Mouse (Mus musculus): Measurements from ENCODE around the gene Ttc25. TPM values are rescaled to one million over a fixed set of nuclear protein-coding genes. Genes with fewer than 3 reads are reported as not detected.

Gene Ttc25
- polyA plus RNA-seq, 1 experiment from 2014 or later, result 1.0 TPM

DNA sequence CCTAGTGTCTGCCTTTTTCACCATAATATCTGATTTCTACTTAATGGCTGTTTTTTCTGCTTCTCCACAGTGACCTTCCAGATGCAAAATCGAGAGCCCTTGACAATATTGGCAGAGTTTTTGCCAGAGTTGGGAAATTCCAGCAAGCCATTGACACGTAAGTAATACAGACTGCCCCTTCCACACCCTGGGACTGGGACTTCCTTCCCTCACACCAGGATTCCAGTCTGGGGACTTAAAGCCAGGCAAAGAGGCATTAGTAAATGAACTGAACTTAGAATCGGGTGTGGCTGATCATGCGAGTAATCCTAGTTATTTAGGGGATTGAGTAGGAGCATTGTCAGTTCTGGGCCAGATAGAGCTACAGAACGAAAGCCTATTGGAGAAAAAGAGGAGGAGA, 16.3 kb downstream of the Ttc25 start:
- H3K4me3 ChIP-seq (ENCODE audit: control insufficient read depth in 1 of 2, insufficient read depth in 1 of 2, low read depth in 1 of 2, low read length in 2 of 2), result no peak overlapping the region
- no peak for ATAC-seq (ENCODE audit: insufficient number of reproducible peaks, insufficient read depth, low FRiP score, low read depth)
- no peaks in the 10 kb centered on the region for H3K36me3 ChIP-seq (ENCODE audit: control insufficient read depth, insufficient read depth, low read length)
- no peaks in the 10 kb centered on the region for H3K27me3 ChIP-seq (ENCODE audit: control insufficient read depth, insufficient read depth, low read length)
- WGBS, result 72% methylated on average over 5 of the region's 5 CpGs
- H3K4me2 ChIP-seq (ENCODE audit: low read length), result no peak overlapping the region
- H3K27ac ChIP-seq (replicated peaks in 1 of 2; ENCODE audit: control insufficient read depth in 1 of 2, insufficient read depth in 1 of 2, low read depth in 2 of 2, low read length in 2 of 2), result no peak overlapping the region
- H3K9ac ChIP-seq (ENCODE audit: low read length), result no peak overlapping the region
- no peaks in the 10 kb centered on the region for H3K9me3 ChIP-seq (ENCODE audit: control insufficient read depth, low read length)
- no peaks in the 10 kb centered on the region for H3K4me1 ChIP-seq (ENCODE audit: control insufficient read depth in 2 of 2, insufficient read depth in 2 of 2, low read length in 2 of 2)

DNA sequence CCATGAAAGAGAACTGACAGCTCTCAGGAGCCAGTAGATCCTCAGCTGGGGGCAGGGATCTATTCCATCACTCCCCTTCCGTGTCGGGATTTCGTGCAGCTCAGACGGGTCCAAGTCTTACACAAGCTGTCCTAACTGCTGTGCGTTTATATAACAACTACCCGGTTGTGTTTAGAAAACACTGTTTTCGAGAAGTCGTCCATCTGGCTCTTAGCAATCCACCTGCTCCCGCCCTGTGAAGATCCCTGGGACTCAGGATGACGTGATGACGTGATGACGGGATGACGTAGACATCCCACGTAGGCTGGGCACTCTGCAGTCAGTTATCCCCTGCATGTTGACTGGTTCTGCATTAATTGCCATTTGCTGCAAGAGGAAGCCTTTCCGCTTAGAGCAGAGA, 18.9 kb downstream of the Ttc25 start:
- Histone ChIP-seq H3K4me1 (ENCODE audit: control insufficient read depth in 2 of 2, insufficient read depth in 2 of 2, low read length in 2 of 2) (no peaks in the 10 kb centered on the region), H3K9ac (ENCODE audit: low read length) (no peak overlapping the region), H3K4me3 (ENCODE audit: control insufficient read depth in 1 of 2, insufficient read depth in 1 of 2, low read depth in 1 of 2, low read length in 2 of 2) (no peak overlapping the region), H3K36me3 (ENCODE audit: control insufficient read depth, insufficient read depth, low read length) (no peaks in the 10 kb centered on the region), H3K4me2 (ENCODE audit: low read length) (no peak overlapping the region), H3K27me3 (ENCODE audit: control insufficient read depth, insufficient read depth, low read length) (no peaks in the 10 kb centered on the region), H3K27ac (replicated peaks in 1 of 2; ENCODE audit: control insufficient read depth in 1 of 2, insufficient read depth in 1 of 2, low read depth in 2 of 2, low read length in 2 of 2) (no peak overlapping the region), H3K9me3 (ENCODE audit: control insufficient read depth, low read length) (no peaks in the 10 kb centered on the region)
- WGBS, result 62% methylated on average over 15 of the region's 15 CpGs
- ATAC-seq (ENCODE audit: insufficient number of reproducible peaks, insufficient read depth, low FRiP score, low read depth), result no peak

DNA sequence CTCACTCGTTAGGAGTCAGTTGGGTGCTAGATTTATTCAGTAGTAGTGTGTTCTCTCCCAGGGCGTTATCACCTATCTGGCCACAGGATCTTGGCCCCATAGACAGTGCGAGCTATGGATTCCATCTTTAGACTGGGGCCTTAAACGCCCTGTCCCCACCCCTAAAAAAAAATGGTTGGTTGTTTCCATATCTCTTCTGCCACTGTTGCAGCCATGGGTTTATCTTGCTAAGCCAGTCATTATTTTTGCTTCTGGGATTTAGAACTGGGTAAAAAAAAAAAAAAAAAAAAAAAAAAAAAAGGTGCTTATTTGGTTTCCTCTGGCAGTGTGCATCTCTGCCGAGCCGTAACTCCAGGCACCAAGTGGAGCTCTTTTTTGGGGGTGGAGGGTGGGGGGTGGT, 19.3 kb downstream of the Ttc25 start:
- Histone ChIP-seq H3K27ac (replicated peaks in 1 of 2; ENCODE audit: control insufficient read depth in 1 of 2, insufficient read depth in 1 of 2, low read depth in 2 of 2, low read length in 2 of 2) (no peak overlapping the region), H3K9me3 (ENCODE audit: control insufficient read depth, low read length) (no peaks in the 10 kb centered on the region), H3K27me3 (ENCODE audit: control insufficient read depth, insufficient read depth, low read length) (no peaks in the 10 kb centered on the region), H3K9ac (ENCODE audit: low read length) (no peak overlapping the region), H3K4me2 (ENCODE audit: low read length) (no peak overlapping the region), H3K36me3 (ENCODE audit: control insufficient read depth, insufficient read depth, low read length) (no peaks in the 10 kb centered on the region), H3K4me3 (ENCODE audit: control insufficient read depth in 1 of 2, insufficient read depth in 1 of 2, low read depth in 1 of 2, low read length in 2 of 2) (no peak overlapping the region), H3K4me1 (ENCODE audit: control insufficient read depth in 2 of 2, insufficient read depth in 2 of 2, low read length in 2 of 2) (no peaks in the 10 kb centered on the region)
- 83% methylated on average over 6 of the region's 6 CpGs for WGBS
- ATAC-seq (ENCODE audit: insufficient number of reproducible peaks, insufficient read depth, low FRiP score, low read depth), result no peak

DNA sequence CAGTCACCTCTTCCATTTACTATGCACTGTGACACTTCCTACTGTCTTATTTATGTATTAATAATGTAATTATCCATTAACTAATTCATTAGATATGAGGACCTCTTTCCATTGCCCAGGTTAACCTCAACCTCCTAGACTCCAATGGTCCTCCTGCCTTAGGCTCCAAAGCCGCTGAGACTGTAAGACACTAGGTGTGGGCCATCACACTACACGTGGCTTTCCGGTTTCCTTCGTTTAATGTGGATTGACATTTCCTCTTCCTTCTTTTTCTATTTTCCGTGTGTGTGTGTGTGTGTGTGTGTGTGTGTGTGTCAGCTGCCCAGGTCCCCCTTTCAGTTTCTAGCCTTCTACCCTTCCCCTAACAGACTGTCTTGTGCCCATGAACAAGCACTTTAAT, 21.8 kb downstream of the Ttc25 start:
- H3K36me3 ChIP-seq (ENCODE audit: control insufficient read depth, insufficient read depth, low read length), result no peaks in the 10 kb centered on the region
- 68% methylated on average over 5 of the region's 5 CpGs for WGBS
- H3K27me3 ChIP-seq (ENCODE audit: control insufficient read depth, insufficient read depth, low read length), result no peaks in the 10 kb centered on the region

DNA sequence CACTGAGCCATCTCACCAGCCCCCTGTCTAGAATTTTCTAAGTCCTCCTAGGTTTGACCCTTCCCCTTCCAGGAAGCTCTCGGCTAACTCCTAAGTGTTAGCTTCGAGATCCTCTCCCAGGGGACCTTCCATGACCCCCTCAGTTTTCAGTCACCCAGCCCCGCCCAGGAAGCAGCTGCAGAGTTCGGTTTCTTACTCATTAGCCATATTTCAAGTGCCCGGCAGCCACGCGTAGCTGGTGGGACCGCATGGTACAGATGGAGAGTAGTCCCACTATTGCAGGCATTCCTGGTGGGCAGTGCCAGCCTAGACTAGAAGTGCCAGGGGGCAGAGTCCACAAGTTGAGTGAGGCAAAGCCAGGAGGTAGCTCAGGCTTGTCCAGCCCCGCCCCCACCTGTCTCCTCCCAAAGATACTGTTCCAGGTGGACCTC, 22.4 kb downstream of the Ttc25 start:
- Histone ChIP-seq H3K9ac (ENCODE audit: low read length) (no peak overlapping the region), H3K4me2 (ENCODE audit: low read length) (no peak overlapping the region), H3K36me3 (ENCODE audit: control insufficient read depth, insufficient read depth, low read length) (no peaks in the 10 kb centered on the region), H3K4me1 (ENCODE audit: control insufficient read depth in 2 of 2, insufficient read depth in 2 of 2, low read length in 2 of 2) (peaks cover 5 to 10% of the 10 kb centered on the region in 2 experiments), H3K4me3 (ENCODE audit: control insufficient read depth in 1 of 2, insufficient read depth in 1 of 2, low read depth in 1 of 2, low read length in 2 of 2) (no peak overlapping the region), H3K27me3 (ENCODE audit: control insufficient read depth, insufficient read depth, low read length) (no peaks in the 10 kb centered on the region), H3K27ac (replicated peaks in 1 of 2; ENCODE audit: control insufficient read depth in 1 of 2, insufficient read depth in 1 of 2, low read depth in 2 of 2, low read length in 2 of 2) (no peak overlapping the region), H3K9me3 (ENCODE audit: control insufficient read depth, low read length) (no peaks in the 10 kb centered on the region)
- 70% methylated on average over 9 of the region's 9 CpGs for WGBS
- ATAC-seq (ENCODE audit: insufficient number of reproducible peaks, insufficient read depth, low FRiP score, low read depth), result no peak

More for the DNA sequence above, 21.8 kb downstream of the Ttc25 start:
- H3K27ac ChIP-seq (replicated peaks in 1 of 2; ENCODE audit: control insufficient read depth in 1 of 2, insufficient read depth in 1 of 2, low read depth in 2 of 2, low read length in 2 of 2), result no peak overlapping the region
- H3K9me3 ChIP-seq (ENCODE audit: control insufficient read depth, low read length), result no peaks in the 10 kb centered on the region
- H3K4me2 ChIP-seq (ENCODE audit: low read length), result no peak overlapping the region
- H3K4me3 ChIP-seq (ENCODE audit: control insufficient read depth in 1 of 2, insufficient read depth in 1 of 2, low read depth in 1 of 2, low read length in 2 of 2), result no peak overlapping the region
- H3K9ac ChIP-seq (ENCODE audit: low read length), result no peak overlapping the region
- ATAC-seq (ENCODE audit: insufficient number of reproducible peaks, insufficient read depth, low FRiP score, low read depth), result no peak
- peaks cover 5 to 10% of the 10 kb centered on the region in 2 experiments for H3K4me1 ChIP-seq (ENCODE audit: control insufficient read depth in 2 of 2, insufficient read depth in 2 of 2, low read length in 2 of 2)

DNA sequence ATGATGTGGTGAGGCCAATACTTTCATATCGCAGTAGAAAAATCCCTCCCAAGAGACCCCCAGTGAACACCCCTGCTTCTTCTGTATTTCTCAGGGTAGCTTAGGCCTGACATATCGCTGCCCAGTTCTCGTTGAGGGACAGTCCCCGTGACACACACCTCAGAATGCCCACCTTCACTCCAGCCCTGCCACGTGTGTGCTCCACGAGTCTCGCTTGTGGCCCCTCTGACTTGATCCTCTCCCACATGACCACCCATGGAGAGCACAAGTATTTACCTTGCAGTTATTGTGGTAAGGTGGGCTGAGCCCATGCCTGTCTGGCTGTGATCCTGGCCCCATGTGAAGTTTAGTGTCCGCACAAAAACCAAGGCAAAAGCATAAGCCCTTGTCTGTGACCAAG, 23.3 kb downstream of the Ttc25 start:
- H3K4me1 ChIP-seq (ENCODE audit: control insufficient read depth in 2 of 2, insufficient read depth in 2 of 2, low read length in 2 of 2), result peaks cover 5 to 10% of the 10 kb centered on the region in 2 experiments
- no peak overlapping the region for H3K27ac ChIP-seq (replicated peaks in 1 of 2; ENCODE audit: control insufficient read depth in 1 of 2, insufficient read depth in 1 of 2, low read depth in 2 of 2, low read length in 2 of 2)
- H3K4me2 ChIP-seq (ENCODE audit: low read length), result no peak overlapping the region
- WGBS, result 86% methylated on average over 8 of the region's 8 CpGs
- no peak for ATAC-seq (ENCODE audit: insufficient number of reproducible peaks, insufficient read depth, low FRiP score, low read depth)
- no peaks in the 10 kb centered on the region for H3K36me3 ChIP-seq (ENCODE audit: control insufficient read depth, insufficient read depth, low read length)
- no peak overlapping the region for H3K9ac ChIP-seq (ENCODE audit: low read length)
- no peak overlapping the region for H3K4me3 ChIP-seq (ENCODE audit: control insufficient read depth in 1 of 2, insufficient read depth in 1 of 2, low read depth in 1 of 2, low read length in 2 of 2)
- H3K9me3 ChIP-seq (ENCODE audit: control insufficient read depth, low read length), result no peaks in the 10 kb centered on the region
- no peaks in the 10 kb centered on the region for H3K27me3 ChIP-seq (ENCODE audit: control insufficient read depth, insufficient read depth, low read length)

DNA sequence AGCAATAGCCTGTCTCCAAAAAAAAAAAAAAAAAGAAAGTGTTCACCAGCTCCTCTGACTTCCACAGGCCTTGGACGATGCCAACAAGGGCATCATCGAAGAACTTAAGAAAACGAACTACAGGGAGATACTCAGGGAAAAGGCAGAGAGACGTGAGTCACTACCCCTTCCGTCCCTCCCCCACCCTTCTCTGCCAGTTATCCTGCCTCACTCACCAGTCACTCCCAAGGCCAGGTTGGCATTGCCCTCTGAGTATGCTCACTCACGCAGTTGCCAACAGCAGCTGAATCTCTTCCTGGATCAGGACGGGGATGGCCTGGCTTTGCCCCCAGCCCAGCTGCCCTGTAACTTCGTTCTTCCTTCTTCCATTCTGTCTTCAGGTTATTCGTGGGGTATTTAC, 24.4 kb downstream of the Ttc25 start:
- Histone ChIP-seq H3K4me3 (ENCODE audit: control insufficient read depth in 1 of 2, insufficient read depth in 1 of 2, low read depth in 1 of 2, low read length in 2 of 2) (no peak overlapping the region), H3K4me1 (ENCODE audit: control insufficient read depth in 2 of 2, insufficient read depth in 2 of 2, low read length in 2 of 2) (peaks cover 8 to 10% of the 10 kb centered on the region in 2 experiments), H3K36me3 (ENCODE audit: control insufficient read depth, insufficient read depth, low read length) (no peaks in the 10 kb centered on the region), H3K27me3 (ENCODE audit: control insufficient read depth, insufficient read depth, low read length) (no peaks in the 10 kb centered on the region), H3K4me2 (ENCODE audit: low read length) (no peak overlapping the region), H3K9ac (ENCODE audit: low read length) (no peak overlapping the region), H3K9me3 (ENCODE audit: control insufficient read depth, low read length) (no peaks in the 10 kb centered on the region), H3K27ac (replicated peaks in 1 of 2; ENCODE audit: control insufficient read depth in 1 of 2, insufficient read depth in 1 of 2, low read depth in 2 of 2, low read length in 2 of 2) (no peak overlapping the region)
- WGBS, result 59% methylated on average over 9 of the region's 9 CpGs
- ATAC-seq (ENCODE audit: insufficient number of reproducible peaks, insufficient read depth, low FRiP score, low read depth), result no peak

DNA sequence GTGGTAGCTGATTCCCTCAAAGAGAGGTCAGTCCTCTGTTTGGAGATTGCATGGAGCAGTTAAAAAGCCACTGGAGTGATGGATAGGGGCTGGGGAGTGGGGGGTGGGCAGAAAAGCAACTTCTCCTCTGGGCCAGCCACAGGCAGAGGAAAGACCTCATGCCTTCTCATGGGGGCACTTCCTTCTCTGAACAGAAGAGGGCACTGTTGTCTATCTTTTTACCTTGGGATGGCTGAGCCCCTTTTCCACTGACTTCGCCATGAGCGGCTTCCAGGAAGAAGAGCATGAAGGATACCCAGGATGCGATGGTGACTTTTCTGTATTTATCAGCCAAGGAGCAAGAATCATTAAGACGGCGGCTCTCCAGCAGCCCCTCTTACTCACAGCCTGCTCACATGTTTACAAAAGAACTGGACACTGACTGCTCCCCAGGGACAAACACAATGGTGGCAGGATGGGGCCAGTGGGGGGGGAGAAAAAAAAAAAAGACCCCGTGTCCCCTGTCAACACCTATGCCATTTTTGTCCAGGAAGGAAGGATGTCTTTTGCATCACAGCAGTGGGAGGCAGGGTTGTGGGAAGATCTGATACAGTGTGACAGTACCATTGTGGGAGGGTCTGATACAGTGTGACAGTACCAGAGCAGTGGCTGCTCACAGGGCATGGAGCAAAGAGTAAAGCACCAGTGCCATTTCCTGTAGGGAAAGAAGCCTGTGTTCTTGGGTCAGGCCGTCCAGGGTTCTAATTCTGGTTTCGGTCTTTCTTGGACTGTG, 25.2 kb downstream of the Ttc25 start:
- H3K9me3 ChIP-seq (ENCODE audit: control insufficient read depth, low read length), result no peaks in the 10 kb centered on the region
- peak overlapping the region; percentile 67 for H3K4me2 ChIP-seq (ENCODE audit: low read length)
- H3K27me3 ChIP-seq (ENCODE audit: control insufficient read depth, insufficient read depth, low read length), result no peaks in the 10 kb centered on the region
- ATAC-seq (ENCODE audit: insufficient number of reproducible peaks, insufficient read depth, low FRiP score, low read depth), result no peak
- peak overlapping the region; percentile 4 to 26; a peak in 3 of 4 replicates for H3K4me3 ChIP-seq (ENCODE audit: control insufficient read depth in 1 of 2, insufficient read depth in 1 of 2, low read depth in 1 of 2, low read length in 2 of 2)
- H3K36me3 ChIP-seq (ENCODE audit: control insufficient read depth, insufficient read depth, low read length), result no peaks in the 10 kb centered on the region
- 9% methylated on average over 8 of the region's 8 CpGs for WGBS
- H3K27ac ChIP-seq (replicated peaks in 1 of 2; ENCODE audit: control insufficient read depth in 1 of 2, insufficient read depth in 1 of 2, low read depth in 2 of 2, low read length in 2 of 2), result no peak overlapping the region
- H3K4me1 ChIP-seq (ENCODE audit: control insufficient read depth in 2 of 2, insufficient read depth in 2 of 2, low read length in 2 of 2), result peaks cover 11 to 14% of the 10 kb centered on the region in 2 experiments
- peak overlapping the region; percentile 57 for H3K9ac ChIP-seq (ENCODE audit: low read length)

Data from heart, embryonic 14.5 days (tissue).